ENCODE assay signal across 9 mouse cellular contexts in the genomic region with DNA sequence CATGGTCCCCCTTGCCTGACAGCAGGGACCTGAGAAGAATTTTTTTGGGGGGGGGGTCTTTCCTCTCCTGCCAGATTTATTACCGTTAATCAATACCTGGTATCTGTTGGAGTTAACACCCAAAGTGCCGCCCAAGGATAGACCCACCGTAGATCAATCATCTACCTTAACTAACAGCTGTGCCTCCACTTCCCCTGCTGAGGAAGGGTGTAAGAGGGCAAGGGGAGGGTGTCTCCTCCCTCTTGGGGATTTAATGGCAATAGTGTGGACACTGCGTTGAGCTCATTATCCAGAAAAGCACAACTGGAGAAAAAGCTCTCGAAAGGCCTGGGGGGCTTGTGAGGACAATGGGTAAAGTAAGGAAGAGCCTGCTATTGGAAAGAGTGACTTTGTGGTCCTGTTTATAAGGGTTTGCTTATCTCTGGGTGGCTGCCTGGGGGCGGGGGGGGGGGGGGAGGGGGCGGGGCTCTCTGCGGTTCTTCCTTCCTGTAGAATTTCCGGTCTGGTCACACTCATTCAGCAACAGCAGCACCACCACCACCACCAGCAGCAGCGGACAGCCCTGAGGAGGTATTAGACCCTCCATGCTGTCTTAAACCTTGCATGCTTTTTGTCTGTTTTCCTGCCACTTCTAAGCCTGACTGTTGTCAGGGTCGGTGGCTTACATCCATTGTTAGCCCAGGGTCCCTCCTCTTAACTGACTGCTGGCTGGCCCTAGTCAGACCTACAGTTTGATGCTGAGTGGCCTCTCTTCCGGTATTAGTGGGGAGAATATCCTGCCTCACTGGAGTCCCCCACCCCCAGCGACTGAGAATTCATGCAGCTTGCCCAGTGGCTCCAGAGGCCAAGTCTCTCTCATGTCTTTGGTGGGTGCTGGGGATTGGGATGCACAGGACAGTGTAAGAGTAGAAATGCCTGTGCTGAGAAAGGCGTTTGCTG.
A peak's percentile ranks its signal among the peaks of the same experiment; 100 is the strongest.
DNase-seq lines count a peak whose midpoint lies in the region; ATAC-seq lines count a peak whose summit lies in the region.
"Had no signal": no experiment of that assay in that cellular context is flagged by ENCODE, and none has a peak within 500 bp of the region (broad histone marks: within the 10 kb centered on the region; RNA-seq: fewer than 3 reads in every experiment).

No protein-coding gene starts in this region.

- ATAC-seq in heart, embryonic 13.5 days (ENCODE audit: extremely low read depth, insufficient number of reproducible peaks, low FRiP score, low TSS enrichment): no peak
- ATAC-seq in granulocyte monocyte progenitor cell, adult 5-6 weeks (replicated peaks; ENCODE audit: poor library complexity, severe bottlenecking): peak; percentile 78
- ATAC-seq: hindbrain, postnatal 0 days had no signal

- intact Hi-C loops in heart, postnatal 25 days (cut with DNase I): no loop called here

- no peaks in the 10 kb centered on the region for H3K9me3 ChIP-seq in heart, embryonic 13.5 days

- no peak overlapping the region for H3K9ac ChIP-seq in heart, embryonic 13.5 days

- peak overlapping the region; percentile 53; the same call in 1 of the 2 replicates for H3K27ac ChIP-seq in heart, embryonic 13.5 days (replicated peaks)
- H3K27ac ChIP-seq: hindbrain, postnatal 0 days had no signal

- no peaks in the 10 kb centered on the region for H3K27me3 ChIP-seq in heart, embryonic 13.5 days (replicated peaks)

- 38% methylated on average over 14 of the region's 14 CpGs for WGBS in heart, embryonic 13.5 days

- H3K4me3 ChIP-seq in heart, embryonic 13.5 days: peak overlapping the region; percentile 11; the same call in 1 of the 2 replicates

- peaks cover 8% of the 10 kb centered on the region; the same call in 1 of the 2 replicates for H3K4me1 ChIP-seq in heart, embryonic 13.5 days

- no peak for DNase-seq in heart, postnatal 25 days (ENCODE audit: low spot score)
- DNase-seq in B cell, adult 2 months: peak; percentile 65 to 66
- peak; percentile 71 to 81 for DNase-seq in natural killer cell, adult 2 months (ENCODE audit: low spot score in 2 of 2)
- DNase-seq in cerebellum, adult 9-11 months: no peak
- no peak for DNase-seq in ovary, postnatal 14 days (ENCODE audit: low spot score)
- no peak for DNase-seq in cerebellum, adult 11-12 months

- no peaks in the 10 kb centered on the region for H3K36me3 ChIP-seq in heart, embryonic 13.5 days

- peak overlapping the region; percentile 27; the same call in 1 of the 2 replicates for H3K4me2 ChIP-seq in heart, embryonic 13.5 days

Comparison
In these comparisons a context has a peak if more than half of its experiments do, and no peak if none do; other contexts are left out.
1. DNase-seq: peak in B cell, adult 2 months (2 of 2) and natural killer cell, adult 2 months (2 of 2); none in heart, postnatal 25 days (single experiment), cerebellum, adult 9-11 months (single experiment), ovary, postnatal 14 days (single experiment) and cerebellum, adult 11-12 months (single experiment).